Mouse (Mus musculus) stomach, postnatal 0 days (tissue): ENCODE measurements at regions not wholly inside any gene's neighbourhood (a gene's known extent, or its start where the extent isn't known, plus 50 kb on each side); places are given as distances from the start of the nearest gene placed in this dataset.

Source experiments
- CTCF ChIP-seq: IDR thresholded peaks from 2 replicates; pipeline ENCODE4 v1.5.1; 2016; ENCODE audit warnings: antibody characterized with exemption, low read depth, mild to moderate bottlenecking, moderate library complexity
- EP300 ChIP-seq: optimal IDR thresholded peaks from 2 replicates; pipeline ENCODE3; 2016; ENCODE audit warnings: antibody characterized with exemption

DNA sequence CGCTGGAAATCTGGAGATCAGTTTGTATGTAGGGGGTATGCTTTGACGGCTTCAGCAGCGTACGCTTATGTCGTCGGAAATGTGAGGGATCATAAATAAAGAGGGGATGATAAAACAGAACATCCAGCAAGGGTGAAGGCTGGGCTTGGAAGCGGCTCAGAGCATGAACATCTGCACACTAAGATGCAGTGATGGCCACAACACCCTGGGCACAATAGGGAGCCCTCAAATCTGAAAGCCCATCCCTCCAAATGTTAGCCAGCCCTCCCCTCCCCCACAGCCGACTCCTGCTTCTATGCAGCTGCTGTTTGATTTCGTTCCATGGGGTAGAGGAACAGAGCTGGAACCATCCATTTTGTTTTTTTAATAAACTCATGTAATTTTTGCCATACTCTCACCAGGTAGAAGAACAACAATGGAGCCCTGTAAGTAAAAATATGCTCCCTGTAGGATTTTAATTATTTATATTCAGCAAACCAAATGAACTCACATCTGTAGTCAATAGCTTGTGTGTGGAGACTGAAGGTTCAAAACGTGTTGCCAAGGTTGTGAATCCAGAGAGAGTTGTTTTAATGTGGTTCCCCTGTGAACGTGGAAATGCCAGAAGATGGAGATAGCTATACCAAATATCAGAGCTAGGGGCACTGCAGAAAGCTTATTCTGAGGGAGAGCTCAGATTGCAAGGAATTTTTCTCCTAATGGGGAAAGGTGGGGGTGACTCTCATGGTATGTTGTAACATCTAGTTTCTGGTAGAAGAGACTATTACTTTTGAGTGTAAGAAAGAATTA lies 203.6 kb upstream of the Tmtc4 start:
- TF ChIP-seq EP300 (no peak), CTCF (no peak)
